Mouse (Mus musculus) liver, embryonic 11.5 days (tissue): ENCODE measurements around the gene Eif1b. TPM values are rescaled to one million over a fixed set of nuclear protein-coding genes. Genes with fewer than 3 reads are reported as not detected.

Experiments used
- ATAC-seq: fragments of 200-750 bp; cut with Nextera tagmentation; replicated peaks from 2 replicates; pipeline ENCODE4 v1.8.0; 2017; ENCODE audit warnings: moderate number of reproducible peaks, mild to moderate bottlenecking, moderate TSS enrichment, moderate library complexity; ENCODE audit not compliant: low FRiP score
- DNase-seq: peaks from one replicate; pipeline ENCODE4 v3.0.0-alpha.2; 2017; ENCODE audit warnings: low spot score
- H3K27ac ChIP-seq: fragments of 300-500 bp; sonication (generic); 2 replicates; pipeline ENCODE4 v1.5.1; 2014; ENCODE audit warnings: mild to moderate bottlenecking, low read depth, low read length, control low read depth
- H3K27me3 ChIP-seq: fragments of 300-500 bp; sonication (generic); replicated peaks from 2 replicates; pipeline ENCODE4 v1.6.1; 2014; ENCODE audit warnings: low read length, mixed read lengths; ENCODE audit not compliant: control insufficient read depth, insufficient read depth
- H3K36me3 ChIP-seq: fragments of 300-500 bp; sonication (generic); 2 replicates; pipeline ENCODE4 v1.6.1; 2014; ENCODE audit warnings: mild to moderate bottlenecking, low read length, moderate library complexity, mixed read lengths; ENCODE audit not compliant: control insufficient read depth, insufficient read depth
- H3K4me1 ChIP-seq: fragments of 300-500 bp; sonication (generic); replicated peaks from 2 replicates; pipeline ENCODE4 v1.6.1; 2014; ENCODE audit warnings: low read length, mixed read lengths; ENCODE audit not compliant: control insufficient read depth, insufficient read depth
- H3K4me2 ChIP-seq: fragments of 300-500 bp; sonication (generic); 2 replicates; pipeline ENCODE4 v1.6.1; 2014; ENCODE audit warnings: mild to moderate bottlenecking, control low read depth, moderate library complexity
- H3K4me3 ChIP-seq: fragments of 300-500 bp; sonication (generic); 2 replicates; pipeline ENCODE4 v1.5.1; 2014; ENCODE audit warnings: low read depth, low read length, control low read depth
- H3K9ac ChIP-seq: fragments of 300-500 bp; sonication (generic); 2 replicates; pipeline ENCODE4 v1.6.1; 2014; ENCODE audit warnings: low read depth, low read length, control low read depth
- H3K9me3 ChIP-seq: fragments of 300-500 bp; sonication (generic); 2 replicates; pipeline ENCODE4 v1.6.1; 2016; ENCODE audit warnings: low read length, inconsistent platforms, mixed read lengths; ENCODE audit not compliant: control insufficient read depth
- WGBS: fragments of 180-500 bp; shearing (Covaris S2); extraction: QIAGEN DNeasy Blood & Tissue Kit; methylation state at CpG from one replicate; pipeline ENCODE4 v1.1.7; 2014; 5-methylcytosine and 5-hydroxymethylcytosine counted together
- polyA plus RNA-seq: library from polyadenylated mRNA; unstranded; fragments of >200 nt; fragmentation: Nextera tagmentation; extraction: Ambion mirVana; gene quantifications from 2 replicates; pipeline ENCODE4 v1.2.1, GENCODE M21; 2014

The Eif1b gene
- 166 and 171 TPM in 2 replicates for polyA plus RNA-seq

- peak within 1 kb of the TSS; percentile 99 for H3K4me3 ChIP-seq
- peaks cover 9% of the 10 kb centered on the region; the same call in 1 of the 2 replicates for H3K4me1 ChIP-seq
- DNase-seq (no peak), ATAC-seq (peak; percentile 30)
- no peaks in the 10 kb centered on the region for H3K9me3 ChIP-seq
- H3K9ac ChIP-seq = peak within 1 kb of the TSS; percentile 99
- peak within 1 kb of the TSS; percentile 97 for H3K27ac ChIP-seq
- peak within 1 kb of the TSS; percentile 95 for H3K4me2 ChIP-seq
- no peaks in the 10 kb centered on the region for H3K27me3 ChIP-seq
- H3K36me3 ChIP-seq = peaks cover 22% of the 10 kb centered on the region
- 4% methylated on average over 19 of the region's 19 CpGs for WGBS
Observed at GRCm38 (mm10) chr9:120492010-120492399, at the start of gene Eif1b. Gene Eif1b, plus strand, starts transcription at chr9:120492232.

GRCm38 (mm10) chr9:120444642-120445041, 47.4 kb upstream of the Eif1b start:
- Histone ChIP-seq H3K9me3 (no peaks in the 10 kb centered on the region), H3K9ac (no peak overlapping the region), H3K4me1 (no peaks in the 10 kb centered on the region), H3K36me3 (no peaks in the 10 kb centered on the region), H3K27me3 (no peaks in the 10 kb centered on the region), H3K4me3 (no peak overlapping the region), H3K4me2 (no peak overlapping the region), H3K27ac (no peak overlapping the region)
- 84% methylated on average over 9 of the region's 9 CpGs for WGBS
- no peak for DNase-seq
- ATAC-seq = no peak

GRCm38 (mm10) chr9:120449696-120450329, 42.2 kb upstream of the Eif1b start:
- Histone ChIP-seq H3K4me3 (no peak overlapping the region), H3K4me2 (no peak overlapping the region), H3K36me3 (no peaks in the 10 kb centered on the region), H3K27me3 (no peaks in the 10 kb centered on the region), H3K9ac (no peak overlapping the region), H3K9me3 (no peaks in the 10 kb centered on the region), H3K4me1 (no peaks in the 10 kb centered on the region), H3K27ac (no peak overlapping the region)
- no peak for ATAC-seq
- WGBS = 75% methylated on average over 6 of the region's 6 CpGs
- no peak for DNase-seq

GRCm38 (mm10) chr9:120455768-120456655, 36.0 kb upstream of the Eif1b start:
- H3K4me3 ChIP-seq = no peak overlapping the region
- ATAC-seq = no peak
- DNase-seq = no peak
- WGBS = 45% methylated on average over 9 of the region's 9 CpGs
- H3K9ac ChIP-seq = no peak overlapping the region
- no peaks in the 10 kb centered on the region for H3K36me3 ChIP-seq
- no peaks in the 10 kb centered on the region for H3K27me3 ChIP-seq
- no peaks in the 10 kb centered on the region for H3K9me3 ChIP-seq
- no peak overlapping the region for H3K27ac ChIP-seq
- no peak overlapping the region for H3K4me2 ChIP-seq
- no peaks in the 10 kb centered on the region for H3K4me1 ChIP-seq

GRCm38 (mm10) chr9:120470431-120470830, 21.6 kb upstream of the Eif1b start:
- H3K9ac ChIP-seq = no peak overlapping the region
- DNase-seq (no peak), ATAC-seq (no peak)
- no peaks in the 10 kb centered on the region for H3K9me3 ChIP-seq
- no peak overlapping the region for H3K4me2 ChIP-seq
- H3K4me1 ChIP-seq = no peaks in the 10 kb centered on the region
- H3K27ac ChIP-seq = no peak overlapping the region
- H3K4me3 ChIP-seq = no peak overlapping the region
- WGBS = 83% methylated on average over 1 of the region's 1 CpGs
- no peaks in the 10 kb centered on the region for H3K27me3 ChIP-seq
- H3K36me3 ChIP-seq = no peaks in the 10 kb centered on the region

- peak overlapping the region; percentile 43 for H3K4me2 ChIP-seq
- ATAC-seq (peak; percentile 76), DNase-seq (no peak)
- no peaks in the 10 kb centered on the region for H3K9me3 ChIP-seq
- WGBS = 56% methylated on average over 3 of the region's 3 CpGs
- H3K4me3 ChIP-seq = no peak overlapping the region
- H3K4me1 ChIP-seq = peaks cover 2% of the 10 kb centered on the region; the same call in 1 of the 2 replicates
- H3K27me3 ChIP-seq = 0 out of 2 replicates have a peak, but pooled peaks cover 3% of the 10 kb centered on the region
- no peak overlapping the region for H3K9ac ChIP-seq
- no peaks in the 10 kb centered on the region for H3K36me3 ChIP-seq
- H3K27ac ChIP-seq = no peak overlapping the region
Observed at GRCm38 (mm10) chr9:120481644-120482043, 10.4 kb upstream of the Eif1b start.

- Histone ChIP-seq H3K9me3 (no peaks in the 10 kb centered on the region), H3K4me3 (no peak overlapping the region), H3K4me1 (peaks cover 2% of the 10 kb centered on the region; the same call in 1 of the 2 replicates), H3K27ac (no peak overlapping the region), H3K4me2 (no peak overlapping the region), H3K27me3 (0 out of 2 replicates have a peak, but pooled peaks cover 3% of the 10 kb centered on the region), H3K36me3 (no peaks in the 10 kb centered on the region), H3K9ac (no peak overlapping the region)
- no peak for ATAC-seq
- 76% methylated on average over 4 of the region's 4 CpGs for WGBS
- DNase-seq = no peak
Observed at GRCm38 (mm10) chr9:120482382-120482781, 9.7 kb upstream of the Eif1b start.

- 81% methylated on average over 8 of the region's 8 CpGs for WGBS
- H3K9me3 ChIP-seq = no peaks in the 10 kb centered on the region
- 0 out of 2 replicates have a peak, but pooled peaks cover 3% of the 10 kb centered on the region for H3K27me3 ChIP-seq
- DNase-seq = no peak
- H3K27ac ChIP-seq = no peak overlapping the region
- H3K4me3 ChIP-seq = no peak overlapping the region
- H3K36me3 ChIP-seq = no peaks in the 10 kb centered on the region
- H3K4me1 ChIP-seq = peaks cover 2% of the 10 kb centered on the region; the same call in 1 of the 2 replicates
- H3K9ac ChIP-seq = no peak overlapping the region
- no peak for ATAC-seq
- H3K4me2 ChIP-seq = no peak overlapping the region
Observed at GRCm38 (mm10) chr9:120483101-120483500, 8.9 kb upstream of the Eif1b start.
